Mouse (Mus musculus) heart, postnatal 10 days (tissue): Measurements from ENCODE around the gene Adamtsl3. TPM values are rescaled to one million over a fixed set of nuclear protein-coding genes. Genes with fewer than 3 reads are reported as not detected.

Experiments
- DNase-seq, 2 experiments: peaks; one replicate each; pipeline ENCODE4 v3.0.0; 2021
- intact Hi-C: fragments of 180-260 bp; cut with DNase I; formaldehyde crosslinking; loops from one replicate; pipeline ENCODE4 v1.15.1; 2025
- total RNA-seq, 2 experiments: library from RNA; stranded (reverse); gene quantifications; 2 replicates each; pipeline ENCODE4 v1.2.3; 2021

The Adamtsl3 gene
- total RNA-seq, 2 experiments from 2014 or later: 11.9 to 12.4 TPM

- intact Hi-C loops: no loop called here
Observed at GRCm38 (mm10) chr7:82359146-82359545, 23.7 kb downstream of the Adamtsl3 start.

GRCm38 (mm10) chr7:82359674-82360073 is 24.2 kb downstream of the Adamtsl3 start:
- DNase-seq: no peak
- intact Hi-C loops: no loop called here

More at GRCm38 (mm10) chr7:82359146-82359545, 23.7 kb downstream of the Adamtsl3 start:
- no peak for DNase-seq

- intact Hi-C loops: no loop called here
Observed at GRCm38 (mm10) chr7:82360186-82360585, 24.7 kb downstream of the Adamtsl3 start.

GRCm38 (mm10) chr7:82361127-82361526 is 25.6 kb downstream of the Adamtsl3 start:
- DNase-seq: no peak
- intact Hi-C loops: no loop called here

More at GRCm38 (mm10) chr7:82360186-82360585, 24.7 kb downstream of the Adamtsl3 start:
- DNase-seq: no peak

GRCm38 (mm10) chr7:82364567-82364966 is 29.1 kb downstream of the Adamtsl3 start:
- DNase-seq: no peak
- intact Hi-C loops: no loop called here

- peak in 1 of 2 experiments; percentile 35 for DNase-seq
- intact Hi-C loops: no loop called here
Observed at GRCm38 (mm10) chr7:82366056-82366455, 30.6 kb downstream of the Adamtsl3 start.

GRCm38 (mm10) chr7:82366471-82366870 is 31.0 kb downstream of the Adamtsl3 start:
- intact Hi-C loops: no loop called here
- DNase-seq: no peak

- no peak for DNase-seq
- intact Hi-C loops: no loop called here
Observed at GRCm38 (mm10) chr7:82368047-82368446, 32.6 kb downstream of the Adamtsl3 start.

GRCm38 (mm10) chr7:82370132-82370531 is 34.6 kb downstream of the Adamtsl3 start:
- intact Hi-C loops: no loop called here
- DNase-seq: peak; percentile 48 to 67

- intact Hi-C loops: no loop called here
- peak; percentile 83 to 84 for DNase-seq
Observed at GRCm38 (mm10) chr7:82371411-82371810, 35.9 kb downstream of the Adamtsl3 start.

- intact Hi-C loops: no loop called here
- no peak for DNase-seq
Observed at GRCm38 (mm10) chr7:82378311-82378710, 42.8 kb downstream of the Adamtsl3 start.

- intact Hi-C loops: loop anchor here (2.0 to 5.0 kb wide), 2 partner anchors 43 to 53 kb away; no protein-coding TSS in a partner anchor
- no peak for DNase-seq
Observed at GRCm38 (mm10) chr7:82379765-82380164, 44.3 kb downstream of the Adamtsl3 start.

GRCm38 (mm10) chr7:82382843-82383535 is 47.5 kb downstream of the Adamtsl3 start:
- intact Hi-C loops: loop anchor here (5.0 kb wide), 1 partner anchor 49 kb away; no protein-coding TSS in a partner anchor
- DNase-seq: no peak

GRCm38 (mm10) chr7:82383536-82383848 is 48.0 kb downstream of the Adamtsl3 start:
- DNase-seq: no peak
- intact Hi-C loops: loop anchor here (5.0 kb wide), 1 partner anchor 49 kb away; no protein-coding TSS in a partner anchor

GRCm38 (mm10) chr7:82387121-82387520 is 51.6 kb downstream of the Adamtsl3 start:
- no peak for DNase-seq
- intact Hi-C loops: no loop called here

- DNase-seq: no peak
- intact Hi-C loops: no loop called here
Observed at GRCm38 (mm10) chr7:82394435-82395186, 59.1 kb downstream of the Adamtsl3 start.

GRCm38 (mm10) chr7:82395239-82395638 is 59.7 kb downstream of the Adamtsl3 start:
- no peak for DNase-seq
- intact Hi-C loops: no loop called here

GRCm38 (mm10) chr7:82395751-82396512 is 60.4 kb downstream of the Adamtsl3 start:
- intact Hi-C loops: no loop called here
- DNase-seq: no peak

GRCm38 (mm10) chr7:82396869-82397268 is 61.4 kb downstream of the Adamtsl3 start:
- intact Hi-C loops: no loop called here
- DNase-seq: no peak

GRCm38 (mm10) chr7:82397632-82398031 is 62.1 kb downstream of the Adamtsl3 start:
- intact Hi-C loops: no loop called here
- no peak for DNase-seq

- intact Hi-C loops: no loop called here
- DNase-seq: no peak
Observed at GRCm38 (mm10) chr7:82405466-82406045, 70.1 kb downstream of the Adamtsl3 start.
